Mouse (Mus musculus): ENCODE results near the gene Omp. TPM values are rescaled to one million over a fixed set of nuclear protein-coding genes. Genes with fewer than 3 reads are reported as not detected.
A peak's percentile ranks its signal among the peaks of the same experiment; 100 is the strongest.

Gene Omp
- polyA plus RNA-seq, 1 experiment from 2014 or later = 0.33 TPM

DNA sequence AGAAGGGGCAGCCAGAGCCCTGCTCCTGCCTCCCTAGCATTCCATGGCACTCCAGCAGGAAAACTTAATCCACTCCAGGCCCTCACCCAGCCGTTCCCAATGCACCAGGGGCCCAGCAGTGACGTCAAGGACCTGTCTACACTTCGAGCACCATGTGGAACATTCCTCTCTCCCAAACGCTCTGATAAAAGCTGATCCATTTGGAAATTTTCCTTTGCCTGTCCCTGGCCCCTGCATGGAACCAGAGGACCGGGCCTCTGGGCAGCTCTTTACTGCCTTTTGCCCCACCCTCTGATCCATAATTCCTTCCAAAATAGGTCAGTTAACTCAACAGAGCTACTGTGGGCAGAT is 41.4 kb downstream of the Omp start:
- no peaks in the 10 kb centered on the region for H3K36me3 ChIP-seq
- H3K27me3 ChIP-seq (ENCODE audit: insufficient read depth, poor library complexity, severe bottlenecking) = peaks cover 14% of the 10 kb centered on the region; the same call in 1 of the 2 replicates
- peaks cover 37% of the 10 kb centered on the region for H3K4me1 ChIP-seq
- WGBS = 34% methylated on average over 5 of the region's 5 CpGs
- no peaks in the 10 kb centered on the region for H3K9me3 ChIP-seq
- peak overlapping the region; percentile 90 for H3K27ac ChIP-seq
- no peak for DNase-seq (ENCODE audit: low spot score)
- H3K4me3 ChIP-seq = no peak overlapping the region

DNA sequence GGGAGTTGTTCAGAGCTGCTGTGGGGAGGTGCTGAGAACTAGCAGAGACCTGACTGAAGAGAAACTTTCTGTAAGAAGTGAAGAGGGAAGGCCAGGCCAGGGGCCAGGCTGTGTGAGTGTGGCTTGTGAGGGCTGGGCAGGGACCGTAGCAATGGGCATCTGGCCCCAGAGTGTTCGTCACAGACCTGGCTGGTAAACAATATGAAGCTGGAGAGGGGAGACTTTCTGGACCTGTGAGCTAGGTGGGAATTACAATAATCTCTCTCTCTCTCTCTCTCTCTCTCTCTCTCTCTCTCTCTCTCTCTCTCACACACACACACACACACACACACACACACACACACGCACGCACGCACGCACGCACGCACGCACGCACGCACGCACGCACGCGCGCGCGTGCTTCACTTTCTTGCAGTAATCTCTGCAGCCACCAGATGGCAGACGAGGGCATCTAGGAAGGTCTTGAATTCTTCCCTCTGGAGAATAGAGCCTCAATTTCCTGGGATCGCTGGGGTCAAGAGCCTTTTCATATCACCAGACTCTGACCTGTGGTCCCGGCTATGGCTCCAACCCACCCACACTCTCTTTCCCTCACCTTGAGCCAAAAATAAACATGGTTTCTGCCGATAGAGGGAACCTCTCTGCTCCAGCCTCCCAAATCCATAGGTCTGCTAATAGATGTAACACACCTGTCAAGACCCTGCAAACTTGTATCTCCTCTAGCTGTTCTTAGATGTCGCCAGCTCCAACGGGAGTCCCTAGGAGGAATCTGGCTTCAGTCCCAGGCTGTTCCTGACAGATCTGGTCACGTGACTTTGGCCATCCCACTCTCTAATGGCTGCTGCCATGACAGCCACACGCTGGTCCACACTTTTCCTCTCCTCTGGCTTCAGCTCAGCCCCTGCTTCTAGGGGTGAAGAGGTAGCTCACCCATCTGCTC is 42.0 kb downstream of the Omp start:
- peak overlapping the region; percentile 90 for H3K27ac ChIP-seq
- H3K4me1 ChIP-seq = peaks cover 37% of the 10 kb centered on the region
- 20% methylated on average over 18 of the region's 26 CpGs for WGBS
- H3K36me3 ChIP-seq = peaks cover under 1% of the 10 kb centered on the region; the same call in 1 of the 2 replicates
- H3K27me3 ChIP-seq (ENCODE audit: insufficient read depth, poor library complexity, severe bottlenecking) = peaks cover 9% of the 10 kb centered on the region; the same call in 1 of the 2 replicates
- no peaks in the 10 kb centered on the region for H3K9me3 ChIP-seq
- H3K4me3 ChIP-seq = peak overlapping the region; percentile 49
- peak; percentile 89 for DNase-seq (ENCODE audit: low spot score)

DNA sequence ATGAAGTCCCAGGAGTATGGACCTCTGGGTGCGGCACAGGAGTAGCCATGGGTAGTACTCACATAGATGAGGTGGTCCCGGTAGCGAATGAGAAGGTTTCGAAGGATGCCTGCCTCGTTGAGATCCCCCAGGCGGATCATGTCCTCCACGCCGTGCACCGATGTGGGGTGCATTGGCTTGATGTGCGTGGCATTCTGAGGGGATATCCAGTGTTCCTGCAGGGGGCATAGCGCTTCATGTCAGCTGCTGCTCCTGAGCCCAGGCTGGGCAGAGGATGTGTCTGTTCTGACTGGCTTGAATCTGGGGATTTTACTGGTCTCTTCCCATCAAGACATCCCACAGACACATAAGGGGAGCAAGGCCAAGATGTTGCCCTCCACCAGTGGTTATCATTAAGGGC is 42.8 kb downstream of the Omp start:
- Histone ChIP-seq H3K4me1 (peaks cover 37% of the 10 kb centered on the region), H3K36me3 (peaks cover 8% of the 10 kb centered on the region), H3K27me3 (ENCODE audit: insufficient read depth, poor library complexity, severe bottlenecking) (0 out of 2 replicates have a peak, but pooled peaks cover 8% of the 10 kb centered on the region), H3K4me3 (no peak overlapping the region), H3K27ac (peak overlapping the region; percentile 90), H3K9me3 (peaks cover 2% of the 10 kb centered on the region; the same call in 1 of the 2 replicates)
- DNase-seq (ENCODE audit: low spot score) = no peak
- whole genome bisulfite sequencing = 88% methylated on average over 11 of the region's 11 CpGs

DNA sequence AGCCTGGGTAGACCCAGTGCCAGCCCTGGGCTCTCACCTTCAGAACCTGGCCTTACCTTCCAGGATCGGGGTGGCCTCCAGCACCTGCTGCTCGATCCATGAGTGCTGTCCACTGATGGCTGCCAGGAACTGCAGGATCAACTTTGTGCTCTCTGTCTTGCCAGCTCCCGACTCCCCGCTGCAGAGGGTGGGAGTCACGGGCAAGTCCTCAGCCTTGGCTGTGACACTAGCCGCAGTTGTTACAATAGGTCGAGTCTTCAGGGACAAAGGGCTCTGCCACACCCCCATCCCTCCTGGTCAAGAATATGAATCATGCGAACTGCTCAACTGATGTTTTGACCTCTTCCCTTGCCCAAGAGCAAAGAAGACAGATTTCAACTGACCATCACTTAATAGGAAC is 47.7 kb downstream of the Omp start:
- H3K9me3 ChIP-seq = peaks cover 5% of the 10 kb centered on the region; the same call in 1 of the 2 replicates
- H3K4me3 ChIP-seq = no peak overlapping the region
- WGBS = 84% methylated on average over 8 of the region's 8 CpGs
- H3K36me3 ChIP-seq = peaks cover 19% of the 10 kb centered on the region
- H3K27ac ChIP-seq = no peak overlapping the region
- no peaks in the 10 kb centered on the region for H3K27me3 ChIP-seq (ENCODE audit: insufficient read depth, poor library complexity, severe bottlenecking)
- no peak for DNase-seq (ENCODE audit: low spot score)
- H3K4me1 ChIP-seq = 0 out of 2 replicates have a peak, but pooled peaks cover 3% of the 10 kb centered on the region

DNA sequence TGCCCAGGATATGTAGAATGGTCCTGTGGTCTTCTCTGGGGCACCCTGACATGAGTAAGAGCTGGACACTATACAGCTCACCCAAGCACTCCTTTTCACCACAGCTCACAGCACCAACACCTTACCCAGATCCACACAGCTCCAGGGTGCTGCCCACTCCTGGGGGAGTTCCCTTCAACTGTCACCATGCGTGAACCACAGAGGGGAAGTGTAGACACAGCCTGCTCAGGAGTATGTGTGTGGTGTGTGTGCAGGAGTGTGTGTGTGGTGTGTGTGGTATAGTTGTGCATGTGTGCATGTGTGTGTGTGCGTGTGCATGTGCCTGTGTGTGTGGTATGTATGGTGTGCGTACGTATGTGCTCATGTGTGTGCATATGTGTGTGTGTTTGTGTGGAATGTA is 49.5 kb downstream of the Omp start:
- H3K4me3 ChIP-seq = no peak overlapping the region
- no peak overlapping the region for H3K27ac ChIP-seq
- H3K36me3 ChIP-seq = peaks cover 19% of the 10 kb centered on the region
- 90% methylated on average over 4 of the region's 4 CpGs for WGBS
- no peaks in the 10 kb centered on the region for H3K27me3 ChIP-seq (ENCODE audit: insufficient read depth, poor library complexity, severe bottlenecking)
- H3K9me3 ChIP-seq = peaks cover 5% of the 10 kb centered on the region; the same call in 1 of the 2 replicates
- no peak for DNase-seq (ENCODE audit: low spot score)
- no peaks in the 10 kb centered on the region for H3K4me1 ChIP-seq

Other genes with a start within 250 kb of the Omp start
- gene Gdpd4, start 225.5 kb downstream of the Omp start, polyA plus RNA-seq (2016; fragmentation: Nextera tagmentation; extraction: Ambion mirVana) = 0.06 TPM in 1 of 2 replicates, not detected in the other
- gene Myo7a, start 26.0 kb downstream of the Omp start, polyA plus RNA-seq (2016; fragmentation: Nextera tagmentation; extraction: Ambion mirVana) = 16.4 and 17.3 TPM in 2 replicates
- 9.4 and 11.0 TPM in 2 replicates for gene Capn5, start 32.8 kb upstream of the Omp start, polyA plus RNA-seq (2016; fragmentation: Nextera tagmentation; extraction: Ambion mirVana)
- gene B3gnt6, start 54.0 kb upstream of the Omp start, polyA plus RNA-seq (2016; fragmentation: Nextera tagmentation; extraction: Ambion mirVana) = 0.06 TPM in 1 of 2 replicates, not detected in the other
- 25.7 and 32.7 TPM in 2 replicates for gene Acer3, start 175.7 kb upstream of the Omp start, polyA plus RNA-seq (2016; fragmentation: Nextera tagmentation; extraction: Ambion mirVana)
- 5.6 and 5.7 TPM in 2 replicates for gene Tsku, start 215.8 kb upstream of the Omp start, polyA plus RNA-seq (2016; fragmentation: Nextera tagmentation; extraction: Ambion mirVana)

All from heart, embryonic 10.5 days (tissue).